Mouse (Mus musculus) heart, postnatal 14 days (tissue): ENCODE measurements around the gene Lgi4. TPM values are rescaled to one million over a fixed set of nuclear protein-coding genes. Genes with fewer than 3 reads are reported as not detected.

Experiments
- microRNA-seq, 2 experiments: library from miRNA; unstranded; fragments of <30 nt; microRNA quantifications; one replicate each; pipeline ENCODE4 v1.2.0; 2021 to 2022
- total RNA-seq, 2 experiments: library from RNA; stranded (reverse); gene quantifications; 2 replicates each; pipeline ENCODE4 v1.2.3; 2021

Lgi4 gene
- total RNA-seq, 2 experiments from 2014 or later, result 2.8 to 3.5 TPM

Small RNA genes within 50 kb of the gene (microRNA-seq; reads per million reads assigned to microRNA genes)
- gene Mir7050, result 0 reads per million in 2 experiments

Other genes with a start within 250 kb of the Lgi4 start
- gene Ffar2, start 235.6 kb upstream of the Lgi4 start, total RNA-seq, result under 1 TPM; 0.34 to 0.74 TPM
- not detected for gene Ffar3, start 203.2 kb upstream of the Lgi4 start, total RNA-seq
- gene Ffar1, start 197.8 kb upstream of the Lgi4 start, total RNA-seq, result not detected
- under 1 TPM; 0.39 to 0.43 TPM for gene Cd22, start 179.0 kb upstream of the Lgi4 start, total RNA-seq
- gene Mag, start 144.5 kb upstream of the Lgi4 start, total RNA-seq, result under 1 TPM; 0.15 to 0.22 TPM
- gene Hamp2, start 134.7 kb upstream of the Lgi4 start, total RNA-seq, result 1 to 10 TPM; 1.9 to 5.4 TPM
- gene Hamp, start 115.3 kb upstream of the Lgi4 start, total RNA-seq, result 10 to 100 TPM in 1 of 2 experiments, 1 to 10 TPM in 1; 5.1 to 28.3 TPM
- 100 to 1,000 TPM in 1 of 2 experiments, 10 to 100 TPM in 1; 90.2 to 103 TPM for gene Usf2, start 102.5 kb upstream of the Lgi4 start, total RNA-seq
- gene Lsr, start 85.9 kb upstream of the Lgi4 start, total RNA-seq, result 1 to 10 TPM; 4.2 to 5.0 TPM
- gene Fam187b, start 85.6 kb upstream of the Lgi4 start, total RNA-seq, result under 1 TPM in 1 of 2 experiments, not detected in 1; 0.60 TPM
- gene Fxyd5, start 16.9 kb upstream of the Lgi4 start, total RNA-seq, result 10 to 100 TPM; 28.8 to 29.2 TPM
- gene Fxyd7, start 7.9 kb upstream of the Lgi4 start, total RNA-seq, result 1 to 10 TPM; 1.1 to 1.3 TPM
- 100 to 1,000 TPM; 712 to 747 TPM for gene Fxyd1, start 2.1 kb upstream of the Lgi4 start, total RNA-seq
- gene Fxyd3, start 17.4 kb downstream of the Lgi4 start, total RNA-seq, result 1 to 10 TPM; 2.7 to 5.2 TPM
- 1 to 10 TPM; 2.1 to 2.3 TPM for gene Hpn, start 55.9 kb downstream of the Lgi4 start, total RNA-seq
- 10 to 100 TPM; 17.9 to 18.4 TPM for gene Scn1b, start 67.7 kb downstream of the Lgi4 start, total RNA-seq
- gene Gramd1a, start 96.6 kb downstream of the Lgi4 start, total RNA-seq, result 10 to 100 TPM; 30.3 to 34.1 TPM
- not detected for gene Scgb2b2, start 231.2 kb downstream of the Lgi4 start, total RNA-seq
- gene Scgb1b2, start 232.5 kb downstream of the Lgi4 start, total RNA-seq, result not detected